Comparison of ENCODE assay signal across 12 mouse cellular contexts in genomic region chr6:144515905-144516304, GRCm38 (mm10).
"Had no signal": no experiment of that assay in that cellular context is flagged by ENCODE, and none has a peak within 500 bp of the region (broad histone marks: within the 10 kb centered on the region; RNA-seq: fewer than 3 reads in every experiment).

No protein-coding gene starts in this region.

- DNase-seq: retina, postnatal 1 day; right cerebral cortex, adult 18-20 months; right cerebral cortex, postnatal 14 days; right cerebral cortex, postnatal 25 days; right cerebral cortex, postnatal 4 days; spleen, adult 18-20 months; thymus, adult 18-20 months; thymus, adult 2 months; thymus, postnatal 14 days; thymus, postnatal 25 days; thymus, postnatal 36 days; thymus, postnatal 4 days had no signal
